Mouse (Mus musculus): ENCODE data around the gene Sult2a8.

- TF ChIP-seq CTCF (IDR thresholded peaks at IDR 0.05; ENCODE audit: extremely low read depth, insufficient read length, insufficient replicate concordance, low read depth, low read length), result no peak
- no peak for TF ChIP-seq POLR2A (IDR thresholded peaks at IDR 0.05; ENCODE audit: low read depth, low read length)
Measured at GRCm38 (mm10) chr7:14494130-14494529, 47.6 kb upstream of the Sult2a8 start, which contains the start of gene Sult2a7.
